In genomic region chr9:107923956-107924355, GRCm38 (mm10) we compare ENCODE assay signal across 10 mouse cellular contexts. TPM values are rescaled to one million over a fixed set of nuclear protein-coding genes. Genes with fewer than 3 reads are reported as not detected.
DNase-seq lines count a peak whose midpoint lies in the region; ATAC-seq and TF ChIP-seq lines count a peak whose summit lies in the region.
"Had no signal": no experiment of that assay in that cellular context is flagged by ENCODE, and none has a peak within 500 bp of the region (broad histone marks: within the 10 kb centered on the region; RNA-seq: fewer than 3 reads in every experiment).

No protein-coding gene starts in this region.

- H3K9me3 ChIP-seq in lung, embryonic 14.5 days (ENCODE audit: low read depth, low read length): no peaks in the 10 kb centered on the region
- H3K9me3 ChIP-seq in heart, embryonic 11.5 days (replicated peaks; ENCODE audit: control insufficient read depth, low read length): no peaks in the 10 kb centered on the region
- no peaks in the 10 kb centered on the region for H3K9me3 ChIP-seq in lung, embryonic 16.5 days (ENCODE audit: control insufficient read depth, low read length)
- no peaks in the 10 kb centered on the region for H3K9me3 ChIP-seq in stomach, embryonic 16.5 days (replicated peaks; ENCODE audit: control insufficient read depth, low read length)

- no peak for TF ChIP-seq POLR2A in lung, adult 2 months (IDR thresholded peaks at IDR 0.05; ENCODE audit: borderline replicate concordance, extremely low read depth, low read depth, low read length)

- H3K4me2 ChIP-seq in lung, embryonic 14.5 days: no peak overlapping the region
- 0 out of 2 replicates have a peak overlapping the region, but pooled peaks have one; percentile 6 for H3K4me2 ChIP-seq in heart, embryonic 11.5 days
- no peak overlapping the region for H3K4me2 ChIP-seq in lung, embryonic 16.5 days (ENCODE audit: low read depth, low read length)
- no peak overlapping the region for H3K4me2 ChIP-seq in stomach, embryonic 16.5 days (ENCODE audit: low read depth, low read length)

- H3K4me3 ChIP-seq in lung, embryonic 14.5 days (ENCODE audit: low read depth, low read length): no peak overlapping the region
- H3K4me3 ChIP-seq in lung, adult 2 months (replicated peaks; ENCODE audit: extremely low read depth, low read depth, low read length): no peak overlapping the region
- no peak overlapping the region for H3K4me3 ChIP-seq in heart, embryonic 11.5 days (ENCODE audit: low read depth, low read length)
- no peak overlapping the region for H3K4me3 ChIP-seq in lung, embryonic 16.5 days (ENCODE audit: low read length)
- no peak overlapping the region for H3K4me3 ChIP-seq in stomach, embryonic 16.5 days (replicated peaks; ENCODE audit: low read length)

- no peak overlapping the region for H3K27ac ChIP-seq in lung, embryonic 14.5 days (ENCODE audit: low read depth)
- no peak overlapping the region for H3K27ac ChIP-seq in heart, embryonic 11.5 days (ENCODE audit: low read depth, low read length)
- H3K27ac ChIP-seq in lung, embryonic 16.5 days (ENCODE audit: low read length): no peak overlapping the region
- no peak overlapping the region for H3K27ac ChIP-seq in stomach, embryonic 16.5 days (ENCODE audit: low read length)

- ATAC-seq in lung, embryonic 14.5 days (ENCODE audit: insufficient read depth): no peak
- ATAC-seq in heart, embryonic 11.5 days (replicated peaks; ENCODE audit: insufficient number of reproducible peaks, low FRiP score, low TSS enrichment): no peak
- peak; percentile 34 for ATAC-seq in lung, embryonic 16.5 days (ENCODE audit: low read depth)
- ATAC-seq in stomach, embryonic 16.5 days (ENCODE audit: insufficient read depth, low FRiP score): no peak
- no peak for ATAC-seq in activated CD4-positive, CD25-positive, alpha-beta regulatory T cell, adult 4 months

- no peak for TF ChIP-seq CTCF in lung, embryonic 14.5 days (IDR thresholded peaks at IDR 0.05; ENCODE audit: low read depth)
- no peak for TF ChIP-seq CTCF in lung, adult 2 months (IDR thresholded peaks at IDR 0.05; ENCODE audit: insufficient read depth, low read length)

- DNase-seq in lung, embryonic 14.5 days: peak; percentile 65
- no peak for DNase-seq in lung, adult 2 months
- no peak for DNase-seq in frontal cortex, adult 2 months (ENCODE audit: extremely low spot score in 1 of 2, low spot score in 1 of 2)
- no peak for DNase-seq in Muller cell, postnatal 12 days (ENCODE audit: inconsistent ontology term)
- DNase-seq: kidney, adult 9 months had no signal

- no peaks in the 10 kb centered on the region for H3K36me3 ChIP-seq in lung, embryonic 14.5 days (ENCODE audit: insufficient read depth)
- no peaks in the 10 kb centered on the region for H3K36me3 ChIP-seq in heart, embryonic 11.5 days (ENCODE audit: control insufficient read depth, insufficient read depth, low read length)
- H3K36me3 ChIP-seq in lung, embryonic 16.5 days (ENCODE audit: control insufficient read depth, insufficient read depth, low read length): no peaks in the 10 kb centered on the region
- H3K36me3 ChIP-seq in stomach, embryonic 16.5 days (ENCODE audit: control insufficient read depth, insufficient read depth, low read length): no peaks in the 10 kb centered on the region; the same call in 1 of the 2 replicates

- H3K9ac ChIP-seq in lung, embryonic 14.5 days: no peak overlapping the region
- H3K9ac ChIP-seq in heart, embryonic 11.5 days (ENCODE audit: low read depth, low read length): no peak overlapping the region
- no peak overlapping the region for H3K9ac ChIP-seq in lung, embryonic 16.5 days (ENCODE audit: low read length)
- H3K9ac ChIP-seq in stomach, embryonic 16.5 days (ENCODE audit: low read length): peak overlapping the region; percentile 55; the same call in 1 of the 2 replicates

- H3K27me3 ChIP-seq in lung, embryonic 14.5 days (ENCODE audit: insufficient read depth, low read length): no peaks in the 10 kb centered on the region
- H3K27me3 ChIP-seq in heart, embryonic 11.5 days (ENCODE audit: control insufficient read depth, insufficient read depth, low read length): no peaks in the 10 kb centered on the region
- H3K27me3 ChIP-seq in lung, embryonic 16.5 days (ENCODE audit: control insufficient read depth, insufficient read depth, low read depth, low read length): no peaks in the 10 kb centered on the region
- H3K27me3 ChIP-seq in stomach, embryonic 16.5 days (ENCODE audit: control insufficient read depth, insufficient read depth, low read length): no peaks in the 10 kb centered on the region

- H3K4me1 ChIP-seq in lung, embryonic 14.5 days (ENCODE audit: insufficient read depth): peaks cover 8% of the 10 kb centered on the region
- H3K4me1 ChIP-seq in lung, adult 2 months (ENCODE audit: control insufficient read depth, insufficient read depth, low read length): no peaks in the 10 kb centered on the region
- peaks cover 30% of the 10 kb centered on the region for H3K4me1 ChIP-seq in heart, embryonic 11.5 days (ENCODE audit: control insufficient read depth, insufficient read depth, low read length)
- peaks cover 17% of the 10 kb centered on the region for H3K4me1 ChIP-seq in lung, embryonic 16.5 days (replicated peaks; ENCODE audit: control insufficient read depth, insufficient read depth, low read length)
- H3K4me1 ChIP-seq in stomach, embryonic 16.5 days (ENCODE audit: control insufficient read depth, insufficient read depth, low read length): peaks cover 12% of the 10 kb centered on the region; the same call in 1 of the 2 replicates

- 32% methylated on average over 6 of the region's 6 CpGs for WGBS in lung, embryonic 14.5 days
- 32% methylated on average over 6 of the region's 6 CpGs for WGBS in lung, adult 2 months
- 38% methylated on average over 6 of the region's 6 CpGs for WGBS in heart, embryonic 11.5 days (ENCODE audit: insufficient replicate concordance)
- 26% methylated on average over 6 of the region's 6 CpGs for WGBS in lung, embryonic 16.5 days
- WGBS in stomach, embryonic 16.5 days: 30% methylated on average over 6 of the region's 6 CpGs

RNA-seq across cellular contexts. Expression of gene Actl11, which starts 4.3 kb away (rescaled TPM):
- not detected in 2 replicates for polyA plus RNA-seq in lung, embryonic 14.5 days (2014; fragmentation: Nextera tagmentation; extraction: Ambion mirVana)
- polyA plus RNA-seq in lung, adult 2 months (2012; rRNA removed): not detected in 2 replicates
- polyA plus RNA-seq in heart, embryonic 11.5 days (2014; fragmentation: Nextera tagmentation; extraction: Ambion mirVana): not detected in 2 replicates
- not detected in 2 replicates for polyA plus RNA-seq in lung, embryonic 16.5 days (2015; fragmentation: Nextera tagmentation; extraction: Ambion mirVana)
- polyA plus RNA-seq in stomach, embryonic 16.5 days (2015; fragmentation: Nextera tagmentation; extraction: Ambion mirVana): not detected in 2 replicates
- polyA plus RNA-seq in frontal cortex, adult 2 months (2012; rRNA removed): not detected in 2 replicates
- polyA plus RNA-seq in activated CD4-positive, CD25-positive, alpha-beta regulatory T cell, adult 4 months (2017; shearing (Covaris generic)): not detected
- polyA plus RNA-seq: neural tube, embryonic 11.5 days had no signal

RNA-seq across cellular contexts. Expression of gene Camkv, which starts 11.5 kb away (rescaled TPM):
- polyA plus RNA-seq in lung, embryonic 14.5 days (2014; fragmentation: Nextera tagmentation; extraction: Ambion mirVana): 2.7 TPM in 2 replicates
- polyA plus RNA-seq in lung, adult 2 months (2012; rRNA removed): 0.06 and 0.09 TPM in 2 replicates
- polyA plus RNA-seq in heart, embryonic 11.5 days (2014; fragmentation: Nextera tagmentation; extraction: Ambion mirVana): 0.46 and 0.70 TPM in 2 replicates
- polyA plus RNA-seq in lung, embryonic 16.5 days (2015; fragmentation: Nextera tagmentation; extraction: Ambion mirVana): 2.0 and 2.5 TPM in 2 replicates
- 2.6 and 2.9 TPM in 2 replicates for polyA plus RNA-seq in stomach, embryonic 16.5 days (2015; fragmentation: Nextera tagmentation; extraction: Ambion mirVana)
- polyA plus RNA-seq in frontal cortex, adult 2 months (2012; rRNA removed): 405 and 456 TPM in 2 replicates
- polyA plus RNA-seq in activated CD4-positive, CD25-positive, alpha-beta regulatory T cell, adult 4 months (2017; shearing (Covaris generic)): not detected

RNA-seq across cellular contexts. Expression of gene Mst1r, which starts 17.3 kb away (rescaled TPM):
- 1.7 and 2.2 TPM in 2 replicates for polyA plus RNA-seq in lung, embryonic 14.5 days (2014; fragmentation: Nextera tagmentation; extraction: Ambion mirVana)
- polyA plus RNA-seq in lung, adult 2 months (2012; rRNA removed): 17.8 and 27.4 TPM in 2 replicates
- 1.3 and 1.6 TPM in 2 replicates for polyA plus RNA-seq in heart, embryonic 11.5 days (2014; fragmentation: Nextera tagmentation; extraction: Ambion mirVana)
- polyA plus RNA-seq in lung, embryonic 16.5 days (2015; fragmentation: Nextera tagmentation; extraction: Ambion mirVana): 3.5 and 6.0 TPM in 2 replicates
- 15.8 and 17.9 TPM in 2 replicates for polyA plus RNA-seq in stomach, embryonic 16.5 days (2015; fragmentation: Nextera tagmentation; extraction: Ambion mirVana)
- polyA plus RNA-seq in frontal cortex, adult 2 months (2012; rRNA removed): 1.2 and 2.1 TPM in 2 replicates
- polyA plus RNA-seq in activated CD4-positive, CD25-positive, alpha-beta regulatory T cell, adult 4 months (2017; shearing (Covaris generic)): not detected

RNA-seq across cellular contexts. Expression of gene Traip, which starts 26.0 kb away (rescaled TPM):
- 30.7 and 31.2 TPM in 2 replicates for polyA plus RNA-seq in lung, embryonic 14.5 days (2014; fragmentation: Nextera tagmentation; extraction: Ambion mirVana)
- 0.79 and 0.93 TPM in 2 replicates for polyA plus RNA-seq in lung, adult 2 months (2012; rRNA removed)
- 14.5 and 16.7 TPM in 2 replicates for polyA plus RNA-seq in heart, embryonic 11.5 days (2014; fragmentation: Nextera tagmentation; extraction: Ambion mirVana)
- polyA plus RNA-seq in lung, embryonic 16.5 days (2015; fragmentation: Nextera tagmentation; extraction: Ambion mirVana): 24.0 and 24.3 TPM in 2 replicates
- polyA plus RNA-seq in stomach, embryonic 16.5 days (2015; fragmentation: Nextera tagmentation; extraction: Ambion mirVana): 16.4 and 20.4 TPM in 2 replicates
- polyA plus RNA-seq in frontal cortex, adult 2 months (2012; rRNA removed): 21.0 and 21.2 TPM in 2 replicates
- polyA plus RNA-seq in activated CD4-positive, CD25-positive, alpha-beta regulatory T cell, adult 4 months (2017; shearing (Covaris generic)): 1 to 10 TPM; 5.0 to 8.2 TPM

RNA-seq across cellular contexts. Expression of gene Mon1a, which starts 36.0 kb away (rescaled TPM):
- polyA plus RNA-seq in lung, embryonic 14.5 days (2014; fragmentation: Nextera tagmentation; extraction: Ambion mirVana): 11.9 and 13.0 TPM in 2 replicates
- polyA plus RNA-seq in lung, adult 2 months (2012; rRNA removed): 29.4 and 31.7 TPM in 2 replicates
- 9.6 and 11.9 TPM in 2 replicates for polyA plus RNA-seq in heart, embryonic 11.5 days (2014; fragmentation: Nextera tagmentation; extraction: Ambion mirVana)
- 12.5 and 13.8 TPM in 2 replicates for polyA plus RNA-seq in lung, embryonic 16.5 days (2015; fragmentation: Nextera tagmentation; extraction: Ambion mirVana)
- polyA plus RNA-seq in stomach, embryonic 16.5 days (2015; fragmentation: Nextera tagmentation; extraction: Ambion mirVana): 23.2 and 26.7 TPM in 2 replicates
- polyA plus RNA-seq in frontal cortex, adult 2 months (2012; rRNA removed): 28.2 and 28.5 TPM in 2 replicates
- 10 to 100 TPM; 11.3 to 12.9 TPM for polyA plus RNA-seq in activated CD4-positive, CD25-positive, alpha-beta regulatory T cell, adult 4 months (2017; shearing (Covaris generic))

Comparison
In these comparisons a context has a peak if more than half of its experiments do, and no peak if none do; other contexts are left out.
1. RNA of gene Camkv, which starts 11.5 kb away (polyA plus RNA-seq): 405 to 456 TPM in frontal cortex, adult 2 months; 2.7 TPM in lung, embryonic 14.5 days, 2.6 to 2.9 TPM in stomach, embryonic 16.5 days, 2.0 to 2.5 TPM in lung, embryonic 16.5 days, 0.46 to 0.70 TPM in heart, embryonic 11.5 days, not detected in activated CD4-positive, CD25-positive, alpha-beta regulatory T cell, adult 4 months and 0.06 to 0.09 TPM in lung, adult 2 months; every median in the first group is over 100 times any median in the second.